Mouse (Mus musculus): ENCODE data around the gene Dennd2c. TPM values are rescaled to one million over a fixed set of nuclear protein-coding genes. Genes with fewer than 3 reads are reported as not detected.
"Not testable (repeated sequence)": the region's sequence is repeated elsewhere in the genome, so short reads cannot be mapped to it uniquely, and the experiment has no call there.

Dennd2c gene
- total and polyA plus RNA-seq, 3 experiments: 0.13 to 2.1 (median 1.1) TPM

DNA sequence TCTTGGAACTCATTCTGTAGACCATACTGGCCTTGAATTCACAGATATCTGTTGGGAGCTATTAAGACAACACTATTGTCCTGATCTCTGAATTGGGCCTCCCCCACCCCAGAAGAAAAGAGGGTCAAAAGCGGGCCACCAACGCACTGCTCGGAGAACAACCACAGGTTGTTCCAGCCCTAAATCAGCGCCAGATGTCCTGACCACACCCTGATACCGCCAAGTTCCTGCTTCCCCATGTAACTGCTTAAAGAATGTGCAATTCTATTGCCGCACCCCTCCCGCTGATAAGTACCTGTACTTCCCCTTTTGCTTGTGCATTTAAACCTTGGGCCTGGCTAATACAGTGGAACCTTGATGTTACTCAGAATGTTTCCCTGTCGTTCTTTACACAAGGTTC lies 113.0 kb downstream of the Dennd2c start:
- DNase-seq: not testable (repeated sequence)

Other genes with a start within 250 kb of the Dennd2c start
- gene Sycp1, start 166.5 kb upstream of the Dennd2c start, total RNA-seq (2021): not detected
- gene Sycp1, start 166.5 kb upstream of the Dennd2c start, polyA plus RNA-seq (2012; rRNA removed): not detected in 2 replicates
- not detected for gene Nr1h5, start 138.5 kb upstream of the Dennd2c start, total RNA-seq (2021)
- not detected in 2 replicates for gene Nr1h5, start 138.5 kb upstream of the Dennd2c start, polyA plus RNA-seq (2012; rRNA removed)
- gene Sike1, start 106.9 kb upstream of the Dennd2c start, total RNA-seq (2021): 10 to 100 TPM; 67.8 to 77.6 TPM
- gene Sike1, start 106.9 kb upstream of the Dennd2c start, polyA plus RNA-seq (2012; rRNA removed): 18.3 and 21.9 TPM in 2 replicates
- 100 to 1,000 TPM; 364 to 492 TPM for gene Csde1, start 82.2 kb upstream of the Dennd2c start, total RNA-seq (2021)
- 5.6 and 7.6 TPM in 2 replicates for gene Csde1, start 82.2 kb upstream of the Dennd2c start, polyA plus RNA-seq (2012; rRNA removed)
- 10 to 100 TPM; 39.7 to 49.4 TPM for gene Nras, start 44.3 kb upstream of the Dennd2c start, total RNA-seq (2021)
- 4.8 and 6.5 TPM in 2 replicates for gene Nras, start 44.3 kb upstream of the Dennd2c start, polyA plus RNA-seq (2012; rRNA removed)
- gene Ampd1, start 28.6 kb upstream of the Dennd2c start, total RNA-seq (2021): not detected
- gene Ampd1, start 28.6 kb upstream of the Dennd2c start, polyA plus RNA-seq (2012; rRNA removed): not detected in 2 replicates
- 10 to 100 TPM; 53.5 to 56.0 TPM for gene Bcas2, start 69.1 kb downstream of the Dennd2c start, total RNA-seq (2021)
- gene Bcas2, start 69.1 kb downstream of the Dennd2c start, polyA plus RNA-seq (2012; rRNA removed): 13.6 and 16.8 TPM in 2 replicates
- 10 to 100 TPM; 30.8 to 44.2 TPM for gene Trim33, start 176.7 kb downstream of the Dennd2c start, total RNA-seq (2021)
- 5.3 and 6.3 TPM in 2 replicates for gene Trim33, start 176.7 kb downstream of the Dennd2c start, polyA plus RNA-seq (2012; rRNA removed)